Mouse (Mus musculus) liver, embryonic 11.5 days (tissue): Measurements from ENCODE around the gene Tln1. TPM values are rescaled to one million over a fixed set of nuclear protein-coding genes. Genes with fewer than 3 reads are reported as not detected.

Experiments
- ATAC-seq: fragments of 200-750 bp; cut with Nextera tagmentation; replicated peaks from 2 replicates; pipeline ENCODE4 v1.8.0; 2017; ENCODE audit warnings: moderate number of reproducible peaks, mild to moderate bottlenecking, moderate TSS enrichment, moderate library complexity; ENCODE audit not compliant: low FRiP score
- DNase-seq: peaks from one replicate; pipeline ENCODE4 v3.0.0-alpha.2; 2017; ENCODE audit warnings: low spot score
- H3K27ac ChIP-seq: fragments of 300-500 bp; sonication (generic); 2 replicates; pipeline ENCODE4 v1.5.1; 2014; ENCODE audit warnings: mild to moderate bottlenecking, low read depth, low read length, control low read depth
- H3K27me3 ChIP-seq: fragments of 300-500 bp; sonication (generic); replicated peaks from 2 replicates; pipeline ENCODE4 v1.6.1; 2014; ENCODE audit warnings: low read length, mixed read lengths; ENCODE audit not compliant: control insufficient read depth, insufficient read depth
- H3K36me3 ChIP-seq: fragments of 300-500 bp; sonication (generic); 2 replicates; pipeline ENCODE4 v1.6.1; 2014; ENCODE audit warnings: mild to moderate bottlenecking, low read length, moderate library complexity, mixed read lengths; ENCODE audit not compliant: control insufficient read depth, insufficient read depth
- H3K4me1 ChIP-seq: fragments of 300-500 bp; sonication (generic); replicated peaks from 2 replicates; pipeline ENCODE4 v1.6.1; 2014; ENCODE audit warnings: low read length, mixed read lengths; ENCODE audit not compliant: control insufficient read depth, insufficient read depth
- H3K4me2 ChIP-seq: fragments of 300-500 bp; sonication (generic); 2 replicates; pipeline ENCODE4 v1.6.1; 2014; ENCODE audit warnings: mild to moderate bottlenecking, control low read depth, moderate library complexity
- H3K4me3 ChIP-seq: fragments of 300-500 bp; sonication (generic); 2 replicates; pipeline ENCODE4 v1.5.1; 2014; ENCODE audit warnings: low read depth, low read length, control low read depth
- H3K9ac ChIP-seq: fragments of 300-500 bp; sonication (generic); 2 replicates; pipeline ENCODE4 v1.6.1; 2014; ENCODE audit warnings: low read depth, low read length, control low read depth
- H3K9me3 ChIP-seq: fragments of 300-500 bp; sonication (generic); 2 replicates; pipeline ENCODE4 v1.6.1; 2016; ENCODE audit warnings: low read length, inconsistent platforms, mixed read lengths; ENCODE audit not compliant: control insufficient read depth
- WGBS: fragments of 180-500 bp; shearing (Covaris S2); extraction: QIAGEN DNeasy Blood & Tissue Kit; methylation state at CpG from one replicate; pipeline ENCODE4 v1.1.7; 2014; 5-methylcytosine and 5-hydroxymethylcytosine counted together
- polyA plus RNA-seq: library from polyadenylated mRNA; unstranded; fragments of >200 nt; fragmentation: Nextera tagmentation; extraction: Ambion mirVana; gene quantifications from 2 replicates; pipeline ENCODE4 v1.2.1, GENCODE M21; 2014

The Tln1 gene
- polyA plus RNA-seq, 1 experiment from 2014 or later: 66.4 TPM

GRCm38 (mm10) chr4:43593453-43593852 is 31.0 kb upstream of the Tln1 start:
- Histone ChIP-seq H3K9me3 (no peaks in the 10 kb centered on the region), H3K36me3 (no peaks in the 10 kb centered on the region), H3K27ac (no peak overlapping the region), H3K4me2 (no peak overlapping the region), H3K27me3 (no peaks in the 10 kb centered on the region; the same call in 1 of the 2 replicates), H3K9ac (no peak overlapping the region), H3K4me1 (peaks cover 3% of the 10 kb centered on the region), H3K4me3 (no peak overlapping the region)
- 54% methylated on average over 3 of the region's 3 CpGs for WGBS
- ATAC-seq (no peak), DNase-seq (no peak)

GRCm38 (mm10) chr4:43591961-43592360 is 29.5 kb upstream of the Tln1 start:
- no peak for ATAC-seq
- H3K4me1 ChIP-seq: peaks cover 9% of the 10 kb centered on the region
- 72% methylated on average over 3 of the region's 3 CpGs for WGBS

DNA sequence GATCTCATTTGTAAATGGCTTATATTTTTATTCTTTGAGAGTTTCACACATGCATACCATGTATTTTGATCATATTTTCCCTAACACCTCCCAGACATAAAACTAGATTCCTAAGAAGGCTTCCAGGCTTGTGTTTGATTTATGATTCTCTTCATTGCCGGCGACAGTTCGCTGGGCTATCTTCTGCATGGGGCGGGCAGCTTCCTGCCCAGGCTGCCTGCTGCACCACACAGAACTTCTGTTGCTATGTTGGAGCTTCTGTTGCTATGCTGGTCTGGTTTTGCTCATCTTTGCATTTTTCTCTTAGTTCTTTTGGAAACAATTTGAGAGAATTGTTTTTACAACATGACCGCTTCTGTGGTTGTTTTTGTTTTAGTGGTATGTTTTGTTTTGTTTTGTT is 29.1 kb upstream of the Tln1 start:
- no peak for ATAC-seq
- no peaks in the 10 kb centered on the region; the same call in 1 of the 2 replicates for H3K27me3 ChIP-seq
- DNase-seq: peak; percentile 25
- peaks cover 9% of the 10 kb centered on the region for H3K4me1 ChIP-seq
- no peak overlapping the region for H3K9ac ChIP-seq
- H3K4me3 ChIP-seq: no peak overlapping the region
- no peaks in the 10 kb centered on the region for H3K9me3 ChIP-seq
- 53% methylated on average over 5 of the region's 5 CpGs for WGBS
- H3K27ac ChIP-seq: no peak overlapping the region
- H3K36me3 ChIP-seq: no peaks in the 10 kb centered on the region
- no peak overlapping the region for H3K4me2 ChIP-seq

More at GRCm38 (mm10) chr4:43591961-43592360, 29.5 kb upstream of the Tln1 start:
- no peak overlapping the region for H3K4me2 ChIP-seq
- H3K36me3 ChIP-seq: no peaks in the 10 kb centered on the region
- H3K9ac ChIP-seq: no peak overlapping the region
- no peak overlapping the region for H3K4me3 ChIP-seq
- DNase-seq: peak; percentile 22
- H3K27ac ChIP-seq: no peak overlapping the region
- no peaks in the 10 kb centered on the region; the same call in 1 of the 2 replicates for H3K27me3 ChIP-seq
- H3K9me3 ChIP-seq: no peaks in the 10 kb centered on the region

GRCm38 (mm10) chr4:43587681-43588080 is 25.2 kb upstream of the Tln1 start:
- Histone ChIP-seq H3K9me3 (no peaks in the 10 kb centered on the region), H3K27ac (no peak overlapping the region), H3K9ac (no peak overlapping the region), H3K36me3 (peaks cover 8% of the 10 kb centered on the region), H3K27me3 (no peaks in the 10 kb centered on the region; the same call in 1 of the 2 replicates), H3K4me3 (no peak overlapping the region), H3K4me1 (peaks cover 12% of the 10 kb centered on the region), H3K4me2 (peak overlapping the region; percentile 25; the same call in 1 of the 2 replicates)
- ATAC-seq (no peak; the same call in 1 of the 2 replicates), DNase-seq (no peak)
- 31% methylated on average over 7 of the region's 7 CpGs for WGBS

DNA sequence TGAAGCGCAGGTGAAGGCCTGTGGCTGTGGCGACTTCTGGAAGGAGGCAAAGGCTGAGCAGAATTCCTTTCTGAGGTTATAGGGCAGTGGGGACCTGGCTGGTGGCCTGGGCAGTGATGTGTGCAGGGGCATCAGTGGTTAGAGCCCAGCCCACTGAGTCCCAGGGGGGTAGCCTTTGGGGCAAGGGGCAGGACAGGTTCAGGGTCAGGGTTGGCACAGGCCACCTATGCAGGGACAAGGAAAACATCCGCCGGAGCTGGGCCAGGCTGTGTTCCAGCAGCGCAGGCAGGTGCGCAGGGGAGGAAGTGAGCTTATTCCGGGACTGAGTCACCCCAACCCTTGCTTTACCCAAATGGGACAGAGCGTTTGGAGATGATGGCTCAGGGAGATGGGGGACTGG is 23.9 kb upstream of the Tln1 start:
- Histone ChIP-seq H3K27me3 (no peaks in the 10 kb centered on the region), H3K4me2 (no peak overlapping the region), H3K9ac (no peak overlapping the region), H3K4me1 (peaks cover 12% of the 10 kb centered on the region), H3K36me3 (peaks cover 16% of the 10 kb centered on the region), H3K27ac (no peak overlapping the region), H3K4me3 (no peak overlapping the region), H3K9me3 (no peaks in the 10 kb centered on the region)
- ATAC-seq: no peak
- 74% methylated on average over 8 of the region's 8 CpGs for WGBS
- no peak for DNase-seq

DNA sequence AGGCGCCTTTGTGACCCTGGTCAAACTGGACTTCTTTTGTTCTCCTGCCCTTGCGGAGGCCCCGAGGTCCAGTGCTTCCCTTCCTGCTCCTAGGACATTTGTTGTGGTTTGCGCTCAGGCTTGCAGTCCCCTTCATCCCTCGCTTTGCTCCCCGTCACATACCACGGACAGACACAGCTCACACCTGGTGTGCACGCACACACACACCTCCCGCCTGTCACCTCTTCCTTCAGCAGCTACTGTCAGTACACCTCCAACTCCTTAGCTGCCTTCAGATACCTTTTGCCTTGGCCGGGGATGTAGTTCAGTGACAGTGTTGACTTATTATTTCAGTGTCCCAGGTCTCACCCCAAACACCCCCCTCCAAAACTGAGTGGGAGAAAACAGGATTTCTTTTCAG is 23.2 kb upstream of the Tln1 start:
- no peaks in the 10 kb centered on the region for H3K27me3 ChIP-seq
- no peak overlapping the region for H3K27ac ChIP-seq
- H3K4me2 ChIP-seq: no peak overlapping the region
- no peak overlapping the region for H3K4me3 ChIP-seq
- DNase-seq: no peak
- H3K9ac ChIP-seq: no peak overlapping the region
- H3K36me3 ChIP-seq: peaks cover 18% of the 10 kb centered on the region
- H3K4me1 ChIP-seq: peaks cover 12% of the 10 kb centered on the region
- H3K9me3 ChIP-seq: no peaks in the 10 kb centered on the region
- ATAC-seq: no peak
- 60% methylated on average over 9 of the region's 10 CpGs for WGBS

DNA sequence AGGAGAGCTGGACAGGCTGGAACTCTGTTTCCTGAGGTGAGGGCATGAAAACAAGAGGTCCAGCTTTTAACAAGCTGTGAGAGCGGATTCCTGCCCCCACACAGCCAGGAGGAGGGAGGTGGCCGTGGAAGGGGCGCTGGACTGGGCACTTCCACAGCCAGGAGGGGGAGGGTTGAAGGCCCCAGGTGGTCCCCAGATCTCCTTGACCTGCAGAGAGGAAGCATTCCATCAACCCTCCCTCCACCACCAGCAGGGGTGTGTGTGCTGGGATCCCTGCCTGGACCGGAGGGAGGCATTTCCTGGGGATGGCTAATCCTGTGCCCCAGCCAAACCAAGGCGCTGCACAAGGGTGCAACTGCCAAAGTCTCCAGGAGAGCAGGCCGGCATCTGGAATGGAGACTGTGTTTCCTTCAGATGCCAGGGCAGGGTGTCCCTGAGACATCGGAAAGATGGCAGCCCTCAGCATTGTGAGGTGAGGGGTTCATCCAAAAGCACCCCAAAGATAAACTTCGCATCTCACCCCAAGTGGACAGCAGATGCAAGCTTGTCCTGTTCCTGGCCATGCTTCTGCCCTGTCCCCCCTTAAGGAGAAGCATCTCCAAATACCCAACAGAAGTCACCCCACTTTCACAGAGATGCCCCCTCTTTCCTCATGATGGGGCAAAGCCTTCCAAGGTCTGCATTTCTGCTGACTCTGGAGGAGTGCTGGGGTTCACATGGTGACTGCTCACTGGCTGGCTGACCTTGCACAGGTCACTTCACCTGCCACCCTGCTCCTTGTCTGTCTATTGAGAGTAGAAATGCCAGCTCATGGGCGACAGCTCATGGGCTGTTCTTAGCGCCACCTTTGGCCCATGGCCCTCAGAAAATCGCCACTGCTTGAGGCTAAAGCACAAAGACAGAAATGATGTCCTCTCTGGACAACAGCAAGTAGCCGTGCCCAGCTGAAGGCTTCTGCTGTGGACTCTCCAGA is 22.2 kb upstream of the Tln1 start, which contains the start of gene Msmp:
TSS of gene Msmp (minus strand) at position 51 of the 973 bp plus-strand sequence.
- Histone ChIP-seq H3K4me2 (no peak within 1 kb of the TSS), H3K27me3 (no peaks in the 10 kb centered on the region), H3K9me3 (no peaks in the 10 kb centered on the region), H3K27ac (no peak within 1 kb of the TSS), H3K9ac (no peak within 1 kb of the TSS), H3K4me3 (no peak within 1 kb of the TSS), H3K4me1 (peaks cover 18% of the 10 kb centered on the region), H3K36me3 (peaks cover 18% of the 10 kb centered on the region)
- WGBS: 69% methylated on average over 12 of the region's 12 CpGs
- ATAC-seq (no peak), DNase-seq (no peak)

DNA sequence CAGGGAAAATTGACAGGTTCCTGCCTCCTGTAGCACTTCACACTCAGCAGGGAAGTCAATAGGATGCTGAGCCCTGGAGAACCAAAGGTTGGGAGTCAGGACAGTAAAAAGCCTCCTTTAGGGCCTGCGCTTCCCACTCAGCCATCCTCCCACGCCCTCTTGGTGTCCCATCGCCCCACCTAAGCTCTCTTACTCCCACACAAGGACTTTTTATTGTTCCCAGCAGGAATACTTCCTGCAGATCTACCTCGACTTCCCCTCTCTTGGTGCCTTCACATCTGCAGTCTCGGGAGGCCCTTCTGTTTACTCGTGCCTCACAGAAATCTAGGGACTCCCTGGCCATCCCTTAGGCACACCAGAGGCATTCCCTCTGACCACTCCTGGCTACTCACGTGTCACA is 20.9 kb upstream of the Tln1 start:
- no peak overlapping the region for H3K9ac ChIP-seq
- ATAC-seq: no peak
- no peak overlapping the region for H3K4me2 ChIP-seq
- peaks cover 21% of the 10 kb centered on the region for H3K4me1 ChIP-seq
- H3K27me3 ChIP-seq: no peaks in the 10 kb centered on the region
- peaks cover 18% of the 10 kb centered on the region for H3K36me3 ChIP-seq
- WGBS: 78% methylated on average over 7 of the region's 7 CpGs
- H3K4me3 ChIP-seq: no peak overlapping the region
- DNase-seq: no peak
- no peak overlapping the region for H3K27ac ChIP-seq
- H3K9me3 ChIP-seq: no peaks in the 10 kb centered on the region
